Mouse (Mus musculus) ES-E14 (cell line): ENCODE measurements at regions not wholly inside any gene's neighbourhood (a gene's known extent, or its start where the extent isn't known, plus 50 kb on each side); places are given as distances from the start of the nearest gene placed in this dataset.
A peak's percentile ranks its signal among the peaks of the same experiment; 100 is the strongest.

ENCODE experiments used
- DNase-seq: peaks from one replicate; pipeline ENCODE4 v3.0.0-alpha.2; 2013; ENCODE audit warnings: low read depth, low spot score
- H3K27ac ChIP-seq: 2 replicates; pipeline ENCODE4 v1.5.1; 2012; ENCODE audit warnings: low read depth, mild to moderate bottlenecking, low read length, moderate library complexity, mixed read lengths; ENCODE audit not compliant: poor library complexity, insufficient read depth, severe bottlenecking
- H3K36me3 ChIP-seq: 2 replicates; pipeline ENCODE4 v1.6.1; 2012; ENCODE audit warnings: mild to moderate bottlenecking, low read length, moderate library complexity, mixed read lengths; ENCODE audit not compliant: control insufficient read depth, poor library complexity, insufficient read depth, severe bottlenecking
- H3K4me1 ChIP-seq, 2 experiments: fragments of 150-350 bp in 1 of 2; sonication (generic) in 1 of 2; 2 replicates each; pipeline ENCODE4 v1.6.1; 2012; ENCODE audit warnings: low read length in 2 of 2, mild to moderate bottlenecking in 1 of 2, mixed read lengths in 1 of 2; ENCODE audit not compliant: control insufficient read depth in 2 of 2, insufficient read depth in 2 of 2, poor library complexity in 1 of 2
- H3K4me3 ChIP-seq, 2 experiments: fragments of 150-350 bp in 1 of 2; sonication (generic) in 1 of 2; 2 replicates each; pipeline ENCODE4 v1.5.1; 2012; ENCODE audit warnings: low read length in 2 of 2, low read depth in 1 of 2, mild to moderate bottlenecking in 1 of 2, mixed read lengths in 1 of 2; ENCODE audit not compliant: insufficient read depth in 1 of 2, poor library complexity in 1 of 2, severe bottlenecking in 1 of 2
- H3K9ac ChIP-seq: 2 replicates; pipeline ENCODE4 v1.6.1; 2012; ENCODE audit warnings: low read depth, mild to moderate bottlenecking, low read length, mixed read lengths; ENCODE audit not compliant: poor library complexity, insufficient read depth, severe bottlenecking
- H3K9me3 ChIP-seq: fragments of 150-350 bp; sonication (generic); 2 replicates; pipeline ENCODE4 v1.6.1; 2012; ENCODE audit warnings: low read depth, mild to moderate bottlenecking, low read length; ENCODE audit not compliant: control insufficient read depth, insufficient read depth
- CHD2 ChIP-seq: IDR thresholded peaks from 2 replicates; pipeline ENCODE4 v1.6.1; 2014; ENCODE audit warnings: mild to moderate bottlenecking, low read depth, low read length, inconsistent platforms
- HCFC1 ChIP-seq: IDR thresholded peaks from 2 replicates; pipeline ENCODE4 v1.6.1; 2012; ENCODE audit warnings: low read length, inconsistent platforms, borderline replicate concordance; ENCODE audit not compliant: insufficient read depth
- MAFK ChIP-seq: IDR thresholded peaks from 2 replicates; pipeline ENCODE4 v1.6.1; 2014; ENCODE audit warnings: mild to moderate bottlenecking, low read depth, low read length, inconsistent platforms; ENCODE audit not compliant: insufficient read depth
- ZC3H11A ChIP-seq: IDR thresholded peaks from 2 replicates; pipeline ENCODE4 v1.6.1; 2012; ENCODE audit warnings: low read depth, mild to moderate bottlenecking, inconsistent platforms, low read length, borderline replicate concordance
- ZNF384 ChIP-seq: IDR thresholded peaks from 2 replicates; pipeline ENCODE4 v1.6.1; 2012; ENCODE audit warnings: low read depth, low read length, inconsistent platforms
- in situ Hi-C, 2 experiments: fragments of 600-800 bp; cut with MboI; formaldehyde crosslinking; loops; one replicate each; pipeline ENCODE4 v1.15.1; 2025; ENCODE audit warnings: low sequenced_read_pairs in 2 of 2, inconsistent platforms in 1 of 2; ENCODE audit not compliant: unreplicated experiment in 2 of 2

DNA sequence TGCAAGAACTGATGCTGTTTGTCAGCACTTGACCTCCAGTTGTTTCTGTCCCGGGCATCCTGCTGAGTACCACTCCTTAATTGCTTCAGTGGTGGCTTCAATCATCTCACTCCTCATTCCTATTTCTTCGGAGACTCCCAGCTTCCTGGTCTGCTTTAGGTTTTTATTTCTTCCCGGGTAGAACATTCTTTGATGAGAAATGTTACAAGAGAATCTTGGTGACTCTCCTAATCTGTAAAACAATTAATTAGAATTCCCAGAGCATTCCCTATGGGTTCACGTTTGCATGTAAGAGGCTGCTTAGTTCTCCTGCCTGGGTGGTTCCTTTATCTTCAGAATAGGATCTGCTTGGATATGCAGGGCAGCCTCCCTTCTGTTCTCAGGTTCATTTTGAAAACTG lies 245.1 kb downstream of the 1700009N14Rik start:
- DNase-seq, result peak; percentile 35
- Histone ChIP-seq H3K4me1 (peaks cover 0 to 4% of the 10 kb centered on the region in 2 experiments; a peak in 2 of 4 replicates), H3K4me3 (no peak overlapping the region), H3K36me3 (no peaks in the 10 kb centered on the region), H3K27ac (no peak overlapping the region), H3K9me3 (no peaks in the 10 kb centered on the region), H3K9ac (no peak overlapping the region)
- TF ChIP-seq ZC3H11A (no peak), CHD2 (0 out of 2 replicates have a peak, but pooled peaks have one; percentile 37)
- in situ Hi-C loops, result no loop called here

DNA sequence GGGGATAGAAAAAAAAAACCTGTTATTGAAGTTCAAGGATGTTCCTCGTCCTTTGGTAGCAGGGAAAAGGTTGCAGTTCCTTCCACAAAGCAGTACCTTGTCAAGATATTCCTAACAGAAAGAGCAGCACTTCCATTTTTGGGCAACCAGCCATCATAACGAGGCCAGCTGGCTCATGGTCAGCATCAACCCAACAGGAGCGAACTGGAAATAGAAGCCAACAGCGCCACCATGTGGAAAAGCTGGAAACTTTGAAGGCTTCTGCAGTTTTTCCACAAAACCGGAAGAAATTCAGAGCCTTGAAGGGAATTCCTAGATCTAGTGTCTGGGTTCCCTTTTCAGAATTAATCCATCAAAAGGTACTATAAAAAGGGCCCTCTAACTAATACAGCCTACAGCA lies 247.5 kb downstream of the 1700009N14Rik start:
- in situ Hi-C loops, result no loop called here
- peak; percentile 44 for DNase-seq
- TF ChIP-seq MAFK (no peak), HCFC1 (no peak), ZC3H11A (peak; percentile 88), CHD2 (no peak), ZNF384 (no peak)
- no peak overlapping the region for H3K27ac ChIP-seq
- H3K9me3 ChIP-seq, result no peaks in the 10 kb centered on the region
- H3K4me3 ChIP-seq, result no peak overlapping the region
- no peak overlapping the region for H3K9ac ChIP-seq
- H3K36me3 ChIP-seq, result no peaks in the 10 kb centered on the region
- peaks cover 0 to 3% of the 10 kb centered on the region in 2 experiments; a peak in 2 of 4 replicates for H3K4me1 ChIP-seq

DNA sequence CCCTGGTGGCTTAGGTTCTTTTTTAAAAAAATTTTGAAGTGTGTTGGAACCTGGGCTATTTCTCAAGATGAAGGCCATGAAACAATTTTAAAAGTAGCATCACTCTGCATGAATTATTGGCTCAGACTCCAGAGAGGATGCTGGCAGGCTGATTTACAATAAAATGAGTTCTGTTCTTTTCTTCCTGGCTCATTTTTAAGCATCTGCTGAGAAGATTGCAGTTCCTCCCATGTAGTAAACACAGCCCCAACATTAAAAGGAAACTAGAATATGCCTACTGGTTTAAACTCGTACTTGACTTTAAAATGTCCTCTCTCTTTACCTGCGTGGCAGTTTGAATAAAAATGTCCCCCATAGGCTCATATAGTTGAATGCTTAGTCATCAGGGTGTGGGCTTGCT lies 249.3 kb downstream of the 1700009N14Rik start:
- peaks cover 0 to 3% of the 10 kb centered on the region in 2 experiments; a peak in 2 of 4 replicates for H3K4me1 ChIP-seq
- no peak for TF ChIP-seq ZC3H11A
- TF ChIP-seq HCFC1, result no peak
- TF ChIP-seq CHD2, result no peak
- in situ Hi-C loops, result no loop called here
- no peaks in the 10 kb centered on the region for H3K9me3 ChIP-seq
- H3K27ac ChIP-seq, result no peak overlapping the region
- no peaks in the 10 kb centered on the region for H3K36me3 ChIP-seq
- H3K9ac ChIP-seq, result no peak overlapping the region
- no peak for DNase-seq
- no peak overlapping the region for H3K4me3 ChIP-seq

DNA sequence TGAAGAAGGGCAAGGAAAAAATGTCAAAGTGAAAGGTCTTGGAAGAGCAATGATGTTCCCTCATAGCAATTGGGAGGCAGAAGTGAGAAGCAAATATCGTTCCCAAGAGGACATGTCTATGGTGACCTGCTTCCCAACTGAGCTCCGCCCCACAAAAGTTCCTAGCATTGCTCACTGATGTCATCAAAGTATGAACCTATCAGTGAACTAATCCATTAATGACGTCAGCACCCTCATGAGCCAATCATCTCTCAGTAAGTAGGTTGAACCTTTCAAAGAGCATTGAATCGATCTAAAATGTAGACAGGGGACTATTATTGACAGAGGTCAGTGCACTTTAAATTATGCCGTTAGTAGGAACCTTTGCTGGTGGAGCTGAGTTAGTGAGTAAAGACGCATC lies 267.4 kb downstream of the 1700009N14Rik start:
- TF ChIP-seq CHD2, result no peak
- no peak for TF ChIP-seq ZNF384
- no peak for TF ChIP-seq MAFK
- TF ChIP-seq ZC3H11A, result no peak
- no peak for TF ChIP-seq HCFC1
- Histone ChIP-seq H3K27ac (no peak overlapping the region), H3K9ac (no peak overlapping the region), H3K4me1 (peaks cover 0 to 11% of the 10 kb centered on the region in 2 experiments; a peak in 2 of 4 replicates), H3K9me3 (no peaks in the 10 kb centered on the region), H3K36me3 (no peaks in the 10 kb centered on the region), H3K4me3 (no peak overlapping the region)
- in situ Hi-C loops, result no loop called here
- DNase-seq, result no peak

DNA sequence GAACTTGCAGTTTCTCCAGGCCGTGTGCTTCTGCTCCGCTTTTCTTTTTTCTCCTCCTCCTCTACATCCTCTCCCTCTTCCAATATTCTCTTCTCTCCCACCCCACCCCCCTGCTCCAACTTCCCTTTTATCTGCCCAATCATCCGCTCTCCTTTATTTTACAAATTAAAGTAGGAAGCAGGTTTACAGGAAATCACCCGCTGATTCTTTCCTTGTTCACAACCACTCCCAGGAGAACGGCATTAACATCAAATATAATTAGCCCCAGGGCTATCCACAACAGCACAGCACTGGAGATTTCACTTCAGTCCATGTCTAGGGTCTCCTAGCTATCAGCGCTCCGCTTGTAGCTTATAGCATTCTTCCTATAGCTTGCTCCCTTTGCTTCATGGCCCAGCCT lies 268.6 kb downstream of the 1700009N14Rik start:
- H3K27ac ChIP-seq, result peak overlapping the region; percentile 31; the same call in 1 of the 2 replicates
- H3K9ac ChIP-seq, result no peak overlapping the region
- in situ Hi-C loops, result no loop called here
- H3K9me3 ChIP-seq, result no peaks in the 10 kb centered on the region
- TF ChIP-seq ZNF384, result no peak
- TF ChIP-seq MAFK, result no peak
- TF ChIP-seq CHD2, result no peak; the same call in 1 of the 2 replicates
- TF ChIP-seq ZC3H11A, result no peak
- TF ChIP-seq HCFC1, result no peak
- DNase-seq, result no peak
- H3K4me1 ChIP-seq, result peaks cover 0 to 11% of the 10 kb centered on the region in 2 experiments; a peak in 2 of 4 replicates
- no peaks in the 10 kb centered on the region for H3K36me3 ChIP-seq
- H3K4me3 ChIP-seq, result 0 out of 4 replicates have a peak overlapping the region, but pooled peaks of 1 of the 2 experiments have one; percentile 7
